Mouse (Mus musculus): ENCODE measurements around the gene Nek10. TPM values are rescaled to one million over a fixed set of nuclear protein-coding genes. Genes with fewer than 3 reads are reported as not detected.

Nek10 gene
- 0.01 TPM in 1 of 2 replicates, not detected in the other for polyA plus RNA-seq (2012; rRNA removed; ENCODE audit: low replicate concordance)

DNA sequence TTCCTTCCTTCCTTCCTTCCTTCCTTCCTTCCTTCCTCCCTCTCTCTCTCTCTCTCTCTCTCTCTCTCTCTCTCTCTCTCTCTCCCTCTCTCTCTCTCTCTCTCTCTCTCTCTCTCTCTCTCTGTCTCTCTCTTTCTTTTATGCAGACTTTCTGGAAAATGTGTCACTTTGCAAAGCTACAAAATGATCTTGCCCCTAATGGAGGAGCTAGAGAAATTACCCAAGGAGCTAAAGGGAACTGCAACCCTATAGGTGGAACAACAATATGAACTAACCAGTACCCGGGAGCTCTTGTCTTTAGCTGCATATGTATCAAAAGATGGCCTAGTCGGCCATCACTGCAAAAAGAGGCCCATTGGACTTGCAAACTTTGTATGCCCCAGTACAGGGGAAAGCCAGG lies at the start of gene Nek10:
Gene Nek10, plus strand, starts transcription at position 301 of the 400 bp plus-strand sequence.

Other genes with a start within 250 kb of the Nek10 start
- 4.3 and 8.3 TPM in 2 replicates for gene Slc4a7, start 101.1 kb upstream of the Nek10 start, polyA plus RNA-seq (2012; rRNA removed; ENCODE audit: low replicate concordance)

All from mammary gland, adult 2 months (tissue).